Mouse (Mus musculus) cerebellum, adult 8-10 months (tissue): Measurements from ENCODE around the gene Gtpbp4.
"Not testable (repeated sequence)": the region's sequence is repeated elsewhere in the genome, so short reads cannot be mapped to it uniquely, and the experiment has no call there.

Experiments used
- DNase-seq: peaks from one replicate; pipeline ENCODE4 v3.0.0; 2022

Gtpbp4 gene

GRCm38 (mm10) chr13:8967742-8968141, 28.1 kb downstream of the Gtpbp4 start:
- DNase-seq: no peak

GRCm38 (mm10) chr13:8965224-8965623, 30.7 kb downstream of the Gtpbp4 start:
- DNase-seq: no peak

- DNase-seq: not testable (repeated sequence)
Observed at GRCm38 (mm10) chr13:8962266-8962665, 33.6 kb downstream of the Gtpbp4 start.

- not testable (repeated sequence) for DNase-seq
Observed at GRCm38 (mm10) chr13:8961128-8961888, 34.6 kb downstream of the Gtpbp4 start.

GRCm38 (mm10) chr13:8959554-8959953, 36.3 kb downstream of the Gtpbp4 start:
- not testable (repeated sequence) for DNase-seq

GRCm38 (mm10) chr13:8959058-8959457, 36.8 kb downstream of the Gtpbp4 start:
- DNase-seq: not testable (repeated sequence)

GRCm38 (mm10) chr13:8956873-8957272, 39.0 kb downstream of the Gtpbp4 start:
- not testable (repeated sequence) for DNase-seq

GRCm38 (mm10) chr13:8955127-8955526, 40.8 kb downstream of the Gtpbp4 start:
- DNase-seq: not testable (repeated sequence)

GRCm38 (mm10) chr13:8952563-8952962, 43.3 kb downstream of the Gtpbp4 start, which contains the start of gene Idi2:
TSS of gene Idi2 (plus strand) at chr13:8952863.
- DNase-seq: not testable (repeated sequence)

- DNase-seq: not testable (repeated sequence)
Observed at GRCm38 (mm10) chr13:8948131-8948530, 47.8 kb downstream of the Gtpbp4 start, which contains the start of gene Gm9745. TSS of gene Gm9745 (minus strand) at chr13:8948231.

- DNase-seq: not testable (repeated sequence)
Observed at GRCm38 (mm10) chr13:8943828-8944227, 52.1 kb downstream of the Gtpbp4 start.

- DNase-seq: not testable (repeated sequence)
Observed at GRCm38 (mm10) chr13:8941701-8942100, 54.2 kb downstream of the Gtpbp4 start.

- not testable (repeated sequence) for DNase-seq
Observed at GRCm38 (mm10) chr13:8941110-8941509, 54.8 kb downstream of the Gtpbp4 start.

GRCm38 (mm10) chr13:8937611-8938140, 58.2 kb downstream of the Gtpbp4 start:
- not testable (repeated sequence) for DNase-seq

- DNase-seq: no peak
Observed at GRCm38 (mm10) chr13:8933499-8933898, 62.4 kb downstream of the Gtpbp4 start.
